ENCODE assay signal across 24 mouse cellular contexts in genomic region chr3:87501151-87501550, GRCm38 (mm10). TPM values are rescaled to one million over a fixed set of nuclear protein-coding genes. Genes with fewer than 3 reads are reported as not detected.
DNase-seq lines count a peak whose midpoint lies in the region; ATAC-seq lines count a peak whose summit lies in the region.
"Had no signal": no experiment of that assay in that cellular context is flagged by ENCODE, and none has a peak within 500 bp of the region (broad histone marks: within the 10 kb centered on the region; RNA-seq: fewer than 3 reads in every experiment).

No protein-coding gene starts in this region.

- H3K4me2 ChIP-seq in midbrain, embryonic 13.5 days (replicated peaks), result no peak overlapping the region
- H3K4me2 ChIP-seq in hindbrain, embryonic 12.5 days (replicated peaks), result no peak overlapping the region
- H3K4me2 ChIP-seq: embryonic facial prominence, embryonic 15.5 days; kidney, embryonic 15.5 days; limb, embryonic 15.5 days; liver, embryonic 15.5 days; lung, embryonic 15.5 days had no signal

- H3K27ac ChIP-seq in midbrain, embryonic 10.5 days (replicated peaks), result no peak overlapping the region
- no peak overlapping the region for H3K27ac ChIP-seq in midbrain, embryonic 13.5 days
- no peak overlapping the region for H3K27ac ChIP-seq in hindbrain, embryonic 12.5 days
- H3K27ac ChIP-seq: embryonic facial prominence, embryonic 15.5 days; heart, embryonic 10.5 days; kidney, embryonic 15.5 days; limb, embryonic 15.5 days; liver, embryonic 15.5 days; lung, embryonic 15.5 days; stomach, postnatal 0 days had no signal

- H3K9ac ChIP-seq in midbrain, embryonic 13.5 days (replicated peaks), result no peak overlapping the region
- H3K9ac ChIP-seq in hindbrain, embryonic 12.5 days, result no peak overlapping the region
- H3K9ac ChIP-seq: embryonic facial prominence, embryonic 15.5 days; kidney, embryonic 15.5 days; limb, embryonic 15.5 days; liver, embryonic 15.5 days; lung, embryonic 15.5 days had no signal

- DNase-seq in midbrain, embryonic 10.5 days (ENCODE audit: low spot score), result peak; percentile 10
- DNase-seq in ES-CJ7 (ENCODE audit: low read depth, low spot score) (peak; percentile 43), R1 (ENCODE audit: low read depth, low spot score) (peak; percentile 56)
- DNase-seq in naive thymus-derived CD4-positive, alpha-beta T cell, adult 2 months (ENCODE audit: low read depth), result peak; percentile 10
- DNase-seq in left cerebral cortex, postnatal 36 days (ENCODE audit: low spot score in 2 of 2), result no peak
- DNase-seq: adrenal gland, postnatal 14 days; cerebellum, adult 2 months; cerebellum, postnatal 36 days; embryo, embryonic 11 days; kidney, postnatal 36 days; lung, postnatal 36 days; thymus, postnatal 25 days had no signal

- no peaks in the 10 kb centered on the region for H3K36me3 ChIP-seq in midbrain, embryonic 10.5 days
- no peaks in the 10 kb centered on the region for H3K36me3 ChIP-seq in midbrain, embryonic 13.5 days
- H3K36me3 ChIP-seq in hindbrain, embryonic 12.5 days, result no peaks in the 10 kb centered on the region
- H3K36me3 ChIP-seq: embryonic facial prominence, embryonic 15.5 days; heart, embryonic 10.5 days; kidney, embryonic 15.5 days; limb, embryonic 15.5 days; liver, embryonic 15.5 days; lung, embryonic 15.5 days had no signal

- H3K27me3 ChIP-seq in midbrain, embryonic 10.5 days (ENCODE audit: low read depth, poor library complexity, severe bottlenecking), result peaks cover 14% of the 10 kb centered on the region; the same call in 1 of the 2 replicates
- 0 out of 2 replicates have a peak, but pooled peaks cover 9% of the 10 kb centered on the region for H3K27me3 ChIP-seq in midbrain, embryonic 13.5 days
- H3K27me3 ChIP-seq in hindbrain, embryonic 12.5 days, result no peaks in the 10 kb centered on the region
- H3K27me3 ChIP-seq: lung, embryonic 15.5 days had no signal

- ATAC-seq in midbrain, embryonic 13.5 days, result no peak
- no peak for ATAC-seq in hindbrain, embryonic 12.5 days (ENCODE audit: low FRiP score)
- ATAC-seq: forebrain, embryonic 16.5 days; hindbrain, embryonic 16.5 days; intestine, embryonic 16.5 days had no signal

- no peaks in the 10 kb centered on the region for H3K9me3 ChIP-seq in midbrain, embryonic 10.5 days (replicated peaks)
- no peaks in the 10 kb centered on the region for H3K9me3 ChIP-seq in midbrain, embryonic 13.5 days
- no peaks in the 10 kb centered on the region for H3K9me3 ChIP-seq in hindbrain, embryonic 12.5 days (replicated peaks)
- H3K9me3 ChIP-seq: embryonic facial prominence, embryonic 15.5 days; heart, embryonic 10.5 days; kidney, embryonic 15.5 days; limb, embryonic 15.5 days; liver, embryonic 15.5 days; lung, embryonic 15.5 days had no signal

- WGBS in midbrain, embryonic 10.5 days, result 63% methylated on average over 8 of the region's 8 CpGs
- WGBS in midbrain, embryonic 13.5 days, result 59% methylated on average over 8 of the region's 8 CpGs
- WGBS in hindbrain, embryonic 12.5 days, result 72% methylated on average over 8 of the region's 8 CpGs

- intact Hi-C loops in left cerebral cortex, postnatal 36 days (cut with DNase I), result loop anchor here (5.0 kb wide), 1 partner anchor 89 kb away; no protein-coding TSS in a partner anchor

- peaks cover 14% of the 10 kb centered on the region for H3K4me1 ChIP-seq in midbrain, embryonic 10.5 days
- H3K4me1 ChIP-seq in midbrain, embryonic 13.5 days (replicated peaks), result 0 out of 2 replicates have a peak, but pooled peaks cover 6% of the 10 kb centered on the region
- no peaks in the 10 kb centered on the region for H3K4me1 ChIP-seq in hindbrain, embryonic 12.5 days
- H3K4me1 ChIP-seq: heart, embryonic 10.5 days; liver, embryonic 15.5 days; lung, embryonic 15.5 days had no signal

- no peak overlapping the region for H3K4me3 ChIP-seq in midbrain, embryonic 10.5 days
- no peak overlapping the region for H3K4me3 ChIP-seq in midbrain, embryonic 13.5 days (replicated peaks)
- H3K4me3 ChIP-seq in hindbrain, embryonic 12.5 days, result no peak overlapping the region
- H3K4me3 ChIP-seq: embryonic facial prominence, embryonic 15.5 days; heart, embryonic 10.5 days; kidney, embryonic 15.5 days; limb, embryonic 15.5 days; liver, embryonic 15.5 days; lung, embryonic 15.5 days had no signal

RNA-seq across cellular contexts. Expression of gene Etv3, which starts 24.1 kb away (rescaled TPM):
- polyA plus RNA-seq in midbrain, embryonic 10.5 days (2016; fragmentation: Nextera tagmentation; extraction: Ambion mirVana), result 9.8 and 11.8 TPM in 2 replicates
- 11.5 and 12.9 TPM in 2 replicates for polyA plus RNA-seq in midbrain, embryonic 13.5 days (2015; fragmentation: Nextera tagmentation; extraction: Ambion mirVana)
- 14.1 and 15.4 TPM in 2 replicates for polyA plus RNA-seq in hindbrain, embryonic 12.5 days (2016; fragmentation: Nextera tagmentation; extraction: Ambion mirVana)
- total RNA-seq in left cerebral cortex, postnatal 36 days (2021), result 10 to 100 TPM; 21.1 to 22.1 TPM

Comparison
In these comparisons a context has a peak if more than half of its experiments do, and no peak if none do; other contexts are left out.
1. DNase-seq: peak in midbrain, embryonic 10.5 days (single experiment), ES-CJ7 (single experiment), R1 (single experiment) and naive thymus-derived CD4-positive, alpha-beta T cell, adult 2 months (single experiment); none in left cerebral cortex, postnatal 36 days (0 of 2).